Mouse (Mus musculus) spleen, adult 2 months (tissue): Measurements from ENCODE around the gene Etnk2.

Experiments
- CTCF ChIP-seq: fragments of 200-500 bp; IDR thresholded peaks from 2 replicates; pipeline ENCODE4 v1.5.1; 2011; ENCODE audit warnings: mild to moderate bottlenecking, inconsistent platforms; ENCODE audit not compliant: insufficient read depth, insufficient read length, insufficient replicate concordance; ENCODE audit errors: extremely low read depth
- POLR2A ChIP-seq: fragments of 200-500 bp; IDR thresholded peaks from 2 replicates; pipeline ENCODE4 v1.6.1; 2011; ENCODE audit warnings: low read depth, low read length, inconsistent platforms

GRCm38 (mm10) chr1:133367606-133368488, 4.5 kb downstream of the Etnk2 start:
- no peak for TF ChIP-seq CTCF
- TF ChIP-seq POLR2A = no peak
